Mouse (Mus musculus): Measurements from ENCODE around the gene Kiss1r. TPM values are rescaled to one million over a fixed set of nuclear protein-coding genes. Genes with fewer than 3 reads are reported as not detected.

Kiss1r gene
- total RNA-seq, 2 experiments from 2014 or later = 0.41 to 0.56 TPM

DNA sequence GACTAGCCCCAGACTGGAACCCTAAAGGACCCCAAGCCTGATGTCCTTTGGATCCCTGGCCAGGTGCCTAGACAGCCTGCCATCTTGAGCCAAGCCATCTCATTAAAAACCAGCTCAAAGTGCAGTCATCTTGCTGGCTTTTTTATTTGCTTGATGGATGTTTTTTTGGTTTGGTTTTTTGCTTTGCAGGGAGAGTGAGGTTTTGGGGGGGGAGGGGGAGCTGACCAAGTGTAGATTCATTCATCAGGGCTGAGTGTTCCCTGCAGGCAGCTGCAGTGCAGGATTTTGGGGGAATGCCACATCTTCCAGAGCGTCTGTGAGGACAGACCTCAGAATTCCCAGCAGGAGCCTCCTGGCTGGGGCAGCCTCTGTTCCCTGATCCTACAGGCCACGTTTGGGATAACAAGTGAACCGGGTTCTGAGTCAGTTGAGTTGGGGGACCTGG, 52.4 kb downstream of the Kiss1r start:
- no peak for DNase-seq (ENCODE audit: low spot score in 2 of 2)

- no peak for DNase-seq (ENCODE audit: low spot score in 2 of 2)
Observed at GRCm38 (mm10) chr10:79970415-79971182, 53.8 kb downstream of the Kiss1r start, which contains the start of gene Grin3b. TSS of gene Grin3b (plus strand) at chr10:79970715.

GRCm38 (mm10) chr10:79971183-79971497, 54.4 kb downstream of the Kiss1r start:
- no peak for DNase-seq (ENCODE audit: low spot score in 2 of 2)

Other genes starting within 250 kb of the Kiss1r start
- 10 to 100 TPM; 21.2 to 21.6 TPM for gene Tpgs1, start 247.6 kb upstream of the Kiss1r start, total RNA-seq (2021)
- gene Cdc34, start 234.8 kb upstream of the Kiss1r start, total RNA-seq (2021) = 100 to 1,000 TPM; 307 to 315 TPM
- gene Gzmm, start 228.0 kb upstream of the Kiss1r start, total RNA-seq (2021) = 1 to 10 TPM; 2.5 to 3.8 TPM
- 100 to 1,000 TPM; 390 to 392 TPM for gene Bsg, start 212.5 kb upstream of the Kiss1r start, total RNA-seq (2021)
- gene Hcn2, start 200.3 kb upstream of the Kiss1r start, total RNA-seq (2021) = under 1 TPM; 0.96 TPM
- gene Polrmt, start 170.4 kb upstream of the Kiss1r start, total RNA-seq (2021) = 10 to 100 TPM; 25.5 to 27.8 TPM
- not detected for gene Fgf22, start 161.9 kb upstream of the Kiss1r start, total RNA-seq (2021)
- gene Rnf126, start 150.0 kb upstream of the Kiss1r start, total RNA-seq (2021) = 10 to 100 TPM; 45.0 to 52.5 TPM
- 1 to 10 TPM; 1.1 to 2.1 TPM for gene Fstl3, start 139.7 kb upstream of the Kiss1r start, total RNA-seq (2021)
- not detected for gene Prss57, start 126.0 kb upstream of the Kiss1r start, total RNA-seq (2021)
- 10 to 100 TPM; 42.1 to 50.8 TPM for gene Palm, start 123.4 kb upstream of the Kiss1r start, total RNA-seq (2021)
- gene Misp, start 96.0 kb upstream of the Kiss1r start, total RNA-seq (2021) = under 1 TPM in 1 of 2 experiments, not detected in 1; 0.42 TPM
- 100 to 1,000 TPM; 167 to 170 TPM for gene Ptbp1, start 62.5 kb upstream of the Kiss1r start, total RNA-seq (2021)
- gene Prtn3, start 42.5 kb upstream of the Kiss1r start, total RNA-seq (2021) = under 1 TPM in 1 of 2 experiments, not detected in 1; 0.47 TPM
- gene Plppr3, start 42.3 kb upstream of the Kiss1r start, total RNA-seq (2021) = 1 to 10 TPM; 1.2 to 1.3 TPM
- gene Elane, start 30.7 kb upstream of the Kiss1r start, total RNA-seq (2021) = under 1 TPM in 1 of 2 experiments, not detected in 1; 0.29 TPM
- gene Cfd, start 26.1 kb upstream of the Kiss1r start, total RNA-seq (2021) = 100 to 1,000 TPM in 1 of 2 experiments, 10 to 100 TPM in 1; 85.8 to 154 TPM
- gene Med16, start 8.0 kb upstream of the Kiss1r start, total RNA-seq (2021) = 10 to 100 TPM; 39.4 to 41.1 TPM
- not detected for gene Gm26602, start 6.1 kb upstream of the Kiss1r start, total RNA-seq (2021)
- 100 to 1,000 TPM in 1 of 2 experiments, 10 to 100 TPM in 1; 97.9 to 102 TPM for gene R3hdm4, start 4.2 kb downstream of the Kiss1r start, total RNA-seq (2021)
- gene Arid3a, start 10.1 kb downstream of the Kiss1r start, total RNA-seq (2021) = 1 to 10 TPM; 4.5 to 4.9 TPM
- 10 to 100 TPM; 27.7 to 28.3 TPM for gene Wdr18, start 43.2 kb downstream of the Kiss1r start, total RNA-seq (2021)
- under 1 TPM; 0.10 to 0.27 TPM for gene Grin3b, start 53.7 kb downstream of the Kiss1r start, total RNA-seq (2021)
- 100 to 1,000 TPM; 109 to 119 TPM for gene Tmem259, start 67.4 kb downstream of the Kiss1r start, total RNA-seq (2021)
- gene Cnn2, start 71.6 kb downstream of the Kiss1r start, total RNA-seq (2021) = 10 to 100 TPM; 51.0 to 55.0 TPM
- 1 to 10 TPM; 4.8 to 4.9 TPM for gene Abca7, start 79.5 kb downstream of the Kiss1r start, total RNA-seq (2021)
- 1 to 10 TPM; 4.0 to 4.7 TPM for gene Arhgap45, start 99.7 kb downstream of the Kiss1r start, total RNA-seq (2021)
- gene Polr2e, start 122.8 kb downstream of the Kiss1r start, total RNA-seq (2021) = 10 to 100 TPM; 77.3 to 77.7 TPM
- gene Gpx4, start 130.2 kb downstream of the Kiss1r start, total RNA-seq (2021) = 100 to 1,000 TPM; 339 to 434 TPM
- 10 to 100 TPM; 13.0 to 13.6 TPM for gene Sbno2, start 188.6 kb downstream of the Kiss1r start, total RNA-seq (2021)
- gene Stk11, start 198.8 kb downstream of the Kiss1r start, total RNA-seq (2021) = 100 to 1,000 TPM; 116 to 125 TPM
- gene Atp5d, start 221.7 kb downstream of the Kiss1r start, total RNA-seq (2021) = 100 to 1,000 TPM; 522 to 564 TPM
- 1 to 10 TPM; 2.2 to 2.7 TPM for gene Cbarp, start 223.9 kb downstream of the Kiss1r start, total RNA-seq (2021)
- 10 to 100 TPM; 67.7 to 74.0 TPM for gene Midn, start 231.3 kb downstream of the Kiss1r start, total RNA-seq (2021)
- gene Cirbp, start 249.0 kb downstream of the Kiss1r start, total RNA-seq (2021) = 100 to 1,000 TPM; 107 to 153 TPM